Mouse (Mus musculus) lung, postnatal 0 days (tissue): ENCODE results near the gene Paxip1. TPM values are rescaled to one million over a fixed set of nuclear protein-coding genes. Genes with fewer than 3 reads are reported as not detected.

Source experiments
- ATAC-seq: fragments of 200-750 bp; cut with Nextera tagmentation; 2 replicates; pipeline ENCODE4 v1.8.0; 2017; ENCODE audit warnings: moderate library complexity
- DNase-seq: peaks from one replicate; pipeline ENCODE4 v3.0.0-alpha.2; 2016; ENCODE audit warnings: low spot score
- H3K27ac ChIP-seq: fragments of 300-500 bp; sonication (generic); 2 replicates; pipeline ENCODE4 v1.5.1; 2014; ENCODE audit warnings: antibody characterized with exemption, mild to moderate bottlenecking, low read length, mixed read lengths
- H3K27me3 ChIP-seq: fragments of 300-500 bp; sonication (generic); replicated peaks from 2 replicates; pipeline ENCODE4 v1.6.1; 2014; ENCODE audit warnings: low read length, mixed read lengths; ENCODE audit not compliant: insufficient read depth
- H3K36me3 ChIP-seq: fragments of 300-500 bp; sonication (generic); 2 replicates; pipeline ENCODE4 v1.6.1; 2014; ENCODE audit warnings: low read length, mixed read lengths; ENCODE audit not compliant: insufficient read depth
- H3K4me1 ChIP-seq: fragments of 300-500 bp; sonication (generic); 2 replicates; pipeline ENCODE4 v1.6.1; 2014; ENCODE audit warnings: antibody characterized with exemption, low read depth, low read length, mixed read lengths; ENCODE audit not compliant: insufficient read depth
- H3K4me2 ChIP-seq: fragments of 300-500 bp; sonication (generic); replicated peaks from 2 replicates; pipeline ENCODE4 v1.6.1; 2014; ENCODE audit warnings: low read depth, mild to moderate bottlenecking, low read length, moderate library complexity, mixed read lengths
- H3K4me3 ChIP-seq: fragments of 300-500 bp; sonication (generic); 2 replicates; pipeline ENCODE4 v1.5.1; 2014; ENCODE audit warnings: low read depth, low read length
- H3K9ac ChIP-seq: fragments of 300-500 bp; sonication (generic); replicated peaks from 2 replicates; pipeline ENCODE4 v1.6.1; 2014; ENCODE audit warnings: low read depth, mild to moderate bottlenecking
- H3K9me3 ChIP-seq: fragments of 300-500 bp; sonication (generic); 2 replicates; pipeline ENCODE4 v1.6.1; 2016; ENCODE audit warnings: low read length, mixed read lengths
- CTCF ChIP-seq: IDR thresholded peaks from 2 replicates; pipeline ENCODE4 v1.5.1; 2016; ENCODE audit warnings: antibody characterized with exemption, mild to moderate bottlenecking
- EP300 ChIP-seq: IDR thresholded peaks from 2 replicates; pipeline ENCODE4 v1.6.1; 2016; ENCODE audit warnings: antibody characterized with exemption, mild to moderate bottlenecking, control low read depth
- WGBS: fragments of 180-500 bp; shearing (Covaris S2); extraction: QIAGEN DNeasy Blood & Tissue Kit; methylation state at CpG from one replicate; pipeline ENCODE4 v1.1.7; 2014; 5-methylcytosine and 5-hydroxymethylcytosine counted together
- polyA plus RNA-seq: library from polyadenylated mRNA; unstranded; fragments of >200 nt; fragmentation: Nextera tagmentation; extraction: Ambion mirVana; gene quantifications from 2 replicates; pipeline ENCODE4 v1.2.1, GENCODE M21; 2015

The Paxip1 gene
- polyA plus RNA-seq, 1 experiment from 2014 or later: 10.2 TPM

DNA sequence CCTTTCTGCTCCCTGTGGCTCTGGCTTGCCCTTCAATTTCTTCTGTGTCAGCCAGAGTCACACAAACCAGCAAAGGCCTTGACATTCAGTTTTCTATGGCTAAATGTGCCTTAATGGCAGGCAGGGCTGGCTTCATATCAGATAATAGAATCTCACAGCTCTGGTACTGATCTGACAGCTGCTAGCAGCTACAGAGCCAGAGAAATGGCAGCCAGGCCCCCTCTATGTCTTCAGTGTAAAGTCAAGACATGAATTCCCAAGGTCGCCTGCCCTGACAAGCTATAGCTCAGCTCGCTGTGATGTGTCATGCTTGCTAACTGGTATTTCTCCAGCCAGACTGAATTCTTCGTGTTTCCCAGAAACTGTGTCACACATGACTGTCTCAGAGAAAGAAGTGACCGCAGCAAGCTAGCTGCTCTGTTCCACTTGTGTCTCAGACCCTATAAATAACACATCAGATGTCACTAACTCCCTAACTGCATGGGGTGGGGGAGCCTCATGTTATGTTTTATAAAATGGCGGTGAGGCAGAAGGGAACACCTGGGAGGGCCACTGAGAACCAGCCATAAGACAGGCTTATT lies 59.1 kb downstream of the Paxip1 start:
- 74% methylated on average over 5 of the region's 5 CpGs for WGBS
- Histone ChIP-seq H3K27me3 (no peaks in the 10 kb centered on the region), H3K9ac (no peak overlapping the region), H3K36me3 (no peaks in the 10 kb centered on the region), H3K4me3 (no peak overlapping the region), H3K4me2 (no peak overlapping the region), H3K4me1 (no peaks in the 10 kb centered on the region), H3K27ac (no peak overlapping the region), H3K9me3 (no peaks in the 10 kb centered on the region)
- TF ChIP-seq CTCF (no peak), EP300 (no peak)
- DNase-seq (no peak), ATAC-seq (no peak)

GRCm38 (mm10) chr5:27731392-27731791 lies 60.1 kb downstream of the Paxip1 start:
- 57% methylated on average over 1 of the region's 1 CpGs for WGBS
- Histone ChIP-seq H3K9me3 (no peaks in the 10 kb centered on the region), H3K27me3 (no peaks in the 10 kb centered on the region), H3K4me1 (no peaks in the 10 kb centered on the region), H3K27ac (no peak overlapping the region), H3K9ac (no peak overlapping the region), H3K36me3 (no peaks in the 10 kb centered on the region), H3K4me2 (no peak overlapping the region), H3K4me3 (no peak overlapping the region)
- ATAC-seq (no peak), DNase-seq (no peak)
- no peak for TF ChIP-seq CTCF
- no peak for TF ChIP-seq EP300

DNA sequence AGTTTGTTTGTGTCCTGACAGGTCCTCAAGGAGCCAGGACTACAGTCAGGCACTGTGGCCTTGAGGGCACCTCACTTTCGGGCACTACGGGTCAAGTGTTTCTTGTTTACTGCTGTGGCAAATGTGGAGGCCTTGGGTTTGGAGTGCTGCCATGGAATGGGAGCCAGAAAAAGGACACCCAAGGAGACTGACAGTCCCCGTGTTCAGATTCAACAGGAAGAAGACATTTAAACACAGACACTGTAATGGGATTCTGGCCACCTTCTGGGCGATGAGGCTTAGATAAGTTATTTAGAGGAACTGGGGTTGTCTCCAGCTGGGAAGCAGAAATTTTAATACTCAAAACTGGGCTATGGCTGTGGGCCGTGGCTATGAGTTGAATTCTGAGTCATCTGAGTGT lies 60.8 kb downstream of the Paxip1 start:
- H3K4me3 ChIP-seq: no peak overlapping the region
- no peaks in the 10 kb centered on the region for H3K27me3 ChIP-seq
- no peak overlapping the region for H3K9ac ChIP-seq
- DNase-seq: no peak
- H3K9me3 ChIP-seq: no peaks in the 10 kb centered on the region
- 38% methylated on average over 5 of the region's 5 CpGs for WGBS
- no peak for TF ChIP-seq CTCF
- TF ChIP-seq EP300: no peak
- H3K4me1 ChIP-seq: no peaks in the 10 kb centered on the region
- no peak for ATAC-seq
- H3K27ac ChIP-seq: no peak overlapping the region
- H3K4me2 ChIP-seq: no peak overlapping the region
- no peaks in the 10 kb centered on the region for H3K36me3 ChIP-seq

DNA sequence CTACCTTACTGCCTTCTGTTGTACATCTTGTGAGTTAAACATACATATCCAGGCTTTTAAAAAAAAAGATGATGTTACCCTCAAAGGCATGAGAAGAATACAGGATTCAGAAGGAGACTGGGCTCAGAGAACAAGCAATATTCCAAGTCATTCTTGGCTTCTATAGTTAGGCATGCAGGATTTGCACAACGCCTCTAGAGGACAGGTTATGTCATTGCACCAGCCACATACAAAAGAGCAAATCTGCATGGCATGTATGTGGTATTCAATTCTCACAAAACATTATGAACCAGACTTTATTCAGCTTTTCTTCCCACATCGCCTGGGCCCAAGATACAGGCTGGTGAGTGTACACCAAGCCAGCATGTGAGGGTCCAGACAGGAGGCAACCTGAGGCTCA lies 67.0 kb downstream of the Paxip1 start:
- ATAC-seq: no peak
- H3K9me3 ChIP-seq: no peaks in the 10 kb centered on the region
- no peak overlapping the region for H3K9ac ChIP-seq
- 13% methylated on average over 2 of the region's 2 CpGs for WGBS
- H3K36me3 ChIP-seq: no peaks in the 10 kb centered on the region
- no peak for DNase-seq
- no peak overlapping the region for H3K27ac ChIP-seq
- TF ChIP-seq EP300 (no peak), CTCF (peak; percentile 56)
- no peaks in the 10 kb centered on the region for H3K27me3 ChIP-seq
- H3K4me3 ChIP-seq: no peak overlapping the region
- no peak overlapping the region for H3K4me2 ChIP-seq
- H3K4me1 ChIP-seq: no peaks in the 10 kb centered on the region

DNA sequence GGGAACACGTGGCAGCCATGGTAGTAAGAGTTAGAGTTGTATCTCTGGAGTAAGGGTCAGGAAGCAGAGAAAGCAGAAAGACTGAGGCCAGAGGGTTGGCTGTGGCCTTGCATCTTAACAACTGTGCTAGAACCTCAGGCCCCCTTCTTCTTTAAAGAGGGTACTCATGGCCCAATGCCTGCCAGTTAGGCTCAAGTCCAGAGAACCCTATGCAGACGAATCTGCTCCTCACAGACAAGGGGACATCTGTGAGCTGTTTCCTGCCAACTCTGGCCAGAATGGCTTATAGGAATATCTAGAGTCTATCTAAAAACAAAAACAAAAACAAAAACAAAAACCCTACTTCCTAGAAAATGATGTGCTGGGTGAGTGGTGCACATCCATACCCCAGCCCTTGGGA lies 72.2 kb downstream of the Paxip1 start:
- Histone ChIP-seq H3K4me3 (no peak overlapping the region), H3K27me3 (no peaks in the 10 kb centered on the region), H3K27ac (no peak overlapping the region), H3K9ac (no peak overlapping the region), H3K4me2 (no peak overlapping the region), H3K9me3 (no peaks in the 10 kb centered on the region), H3K36me3 (no peaks in the 10 kb centered on the region), H3K4me1 (no peaks in the 10 kb centered on the region)
- DNase-seq (no peak), ATAC-seq (no peak)
- TF ChIP-seq CTCF (no peak), EP300 (no peak)
- 47% methylated on average over 2 of the region's 2 CpGs for WGBS

DNA sequence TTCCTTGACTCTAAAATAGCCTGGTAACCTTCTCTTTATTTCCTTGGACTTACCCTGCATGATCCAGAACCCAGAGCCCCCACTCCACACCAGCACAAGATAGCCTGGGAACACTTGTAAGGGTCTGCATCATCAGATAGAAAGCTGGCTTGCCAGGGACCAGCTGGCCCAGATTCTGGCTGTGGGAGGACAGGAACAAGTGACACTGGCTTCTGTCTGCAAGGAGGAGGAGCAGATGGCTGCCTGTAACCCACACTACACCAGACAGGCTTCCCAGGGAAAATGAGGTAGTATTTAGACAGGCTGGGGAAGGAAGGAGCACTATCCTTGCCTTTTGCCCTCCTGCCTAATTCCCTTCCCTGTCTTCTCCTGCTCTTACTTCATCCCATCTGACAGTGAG lies 74.2 kb downstream of the Paxip1 start:
- no peak overlapping the region for H3K4me2 ChIP-seq
- no peaks in the 10 kb centered on the region for H3K4me1 ChIP-seq
- H3K9ac ChIP-seq: no peak overlapping the region
- H3K27ac ChIP-seq: no peak overlapping the region
- no peak for DNase-seq
- no peaks in the 10 kb centered on the region for H3K27me3 ChIP-seq
- TF ChIP-seq EP300 (no peak), CTCF (no peak)
- no peaks in the 10 kb centered on the region for H3K9me3 ChIP-seq
- no peaks in the 10 kb centered on the region for H3K36me3 ChIP-seq
- ATAC-seq: no peak
- H3K4me3 ChIP-seq: no peak overlapping the region

DNA sequence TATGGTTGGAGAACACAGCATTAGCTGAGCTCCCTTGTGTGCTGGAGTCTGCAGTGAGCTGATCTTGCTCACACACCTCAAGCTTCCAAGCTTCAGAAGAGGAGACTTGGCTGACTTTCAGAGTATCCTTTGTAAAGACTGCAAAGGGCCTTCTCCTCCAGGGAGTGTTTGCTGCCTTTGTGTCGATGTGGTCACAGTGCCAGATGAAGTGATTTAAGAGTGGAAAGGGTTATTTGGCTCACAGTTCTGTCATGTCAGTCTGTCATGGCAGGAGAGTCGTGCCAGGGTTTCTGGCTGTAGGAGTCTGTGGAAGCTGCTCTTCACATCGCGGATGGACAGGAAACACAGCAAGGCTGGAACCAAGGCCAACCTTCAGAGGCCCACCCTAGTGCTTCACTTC lies 75.5 kb downstream of the Paxip1 start:
- Histone ChIP-seq H3K27me3 (no peaks in the 10 kb centered on the region), H3K27ac (no peak overlapping the region), H3K36me3 (no peaks in the 10 kb centered on the region), H3K9ac (no peak overlapping the region), H3K4me1 (no peaks in the 10 kb centered on the region), H3K4me3 (no peak overlapping the region), H3K9me3 (no peaks in the 10 kb centered on the region), H3K4me2 (no peak overlapping the region)
- WGBS: 65% methylated on average over 4 of the region's 4 CpGs
- no peak for TF ChIP-seq CTCF
- TF ChIP-seq EP300: no peak
- ATAC-seq: no peak
- DNase-seq: no peak
